Mouse (Mus musculus): ENCODE results near the gene Pnmal1. TPM values are rescaled to one million over a fixed set of nuclear protein-coding genes. Genes with fewer than 3 reads are reported as not detected.

Pnmal1 gene
- polyA plus RNA-seq, 1 experiment: not detected

DNA sequence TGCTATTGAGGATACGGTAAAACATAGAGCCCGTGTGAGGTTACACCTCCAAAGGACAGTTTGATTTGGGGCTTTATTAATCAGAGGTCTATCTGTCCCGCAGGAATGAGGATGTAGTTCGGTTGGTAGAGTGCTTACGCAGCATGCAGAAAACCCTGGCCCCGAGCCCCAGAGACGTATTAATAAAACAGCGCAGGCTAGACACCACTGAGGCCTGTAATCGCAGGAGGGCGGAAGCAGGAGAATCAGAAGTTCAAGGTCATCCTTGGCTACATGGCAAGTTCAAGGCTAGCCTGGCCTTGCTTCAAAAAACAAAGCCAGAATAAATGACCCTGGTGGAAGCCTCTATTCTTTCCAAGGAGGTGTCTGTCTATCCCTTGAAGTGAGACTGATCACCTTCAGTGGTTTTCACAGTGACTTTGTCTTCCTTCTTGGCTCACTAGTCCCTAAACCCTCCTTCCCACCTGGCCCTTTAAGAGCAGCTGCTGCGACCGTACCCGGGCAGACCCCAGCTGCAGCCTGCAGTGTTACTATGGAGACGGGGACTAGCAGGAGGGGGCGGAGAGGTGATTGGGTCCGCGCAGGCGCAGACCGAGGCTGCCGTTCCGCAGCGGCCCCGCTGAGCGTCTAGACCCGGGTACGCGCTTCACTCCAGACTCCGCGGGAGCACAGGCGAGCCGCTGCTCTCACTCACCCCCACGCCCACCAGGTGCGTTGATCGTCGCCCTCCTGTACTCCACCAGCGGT is 15.2 kb upstream of the Pnmal1 start, which contains the start of gene Pnmal2:
TSS of gene Pnmal2 (plus strand) at position 622 of the 747 bp plus-strand sequence.
- peaks cover 88% of the 10 kb centered on the region for H3K27me3 ChIP-seq (replicated peaks)
- H3K9me3 ChIP-seq: 0 out of 2 replicates have a peak, but pooled peaks cover 4% of the 10 kb centered on the region
- H3K36me3 ChIP-seq (replicated peaks; ENCODE audit: low read length): no peaks in the 10 kb centered on the region
- H3K4me3 ChIP-seq (replicated peaks): peak within 1 kb of the TSS; percentile 90
- TF ChIP-seq GATA1 (IDR thresholded peaks at IDR 0.05; ENCODE audit: borderline replicate concordance, low read length) (no peak), FLI1 (IDR thresholded peaks at IDR 0.05; ENCODE audit: low read length) (no peak)
- peaks cover 51% of the 10 kb centered on the region for H3K4me1 ChIP-seq

DNA sequence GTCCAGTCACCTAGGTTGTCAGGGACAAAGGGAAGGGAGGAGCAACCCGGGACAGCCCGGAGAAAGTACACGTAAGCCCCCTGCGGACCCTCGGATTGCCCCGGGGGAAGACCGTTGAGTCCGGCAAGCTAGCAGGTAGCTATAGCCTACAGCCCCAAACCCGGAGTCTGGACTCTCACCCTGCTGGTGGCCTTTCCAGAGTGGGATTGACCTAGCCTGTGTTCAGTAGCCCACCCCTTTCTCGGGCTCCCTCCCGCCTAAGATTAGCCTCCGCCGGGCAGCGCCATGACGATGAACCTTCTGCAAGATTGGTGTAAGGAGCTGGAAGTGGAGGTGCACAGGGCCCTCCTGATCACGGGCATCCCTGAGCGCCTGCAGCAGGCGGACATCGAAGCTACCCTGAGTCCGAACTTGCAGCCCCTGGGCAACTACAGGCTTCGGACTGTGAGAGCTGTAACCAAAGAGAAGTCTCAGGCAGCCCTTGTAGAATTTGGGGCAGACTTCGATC is 14.6 kb upstream of the Pnmal1 start:
- Histone ChIP-seq H3K4me1 (peaks cover 53% of the 10 kb centered on the region), H3K4me3 (replicated peaks) (peak overlapping the region; percentile 90), H3K36me3 (replicated peaks; ENCODE audit: low read length) (no peaks in the 10 kb centered on the region), H3K9me3 (0 out of 2 replicates have a peak, but pooled peaks cover 4% of the 10 kb centered on the region), H3K27me3 (replicated peaks) (peaks cover 92% of the 10 kb centered on the region)
- TF ChIP-seq GATA1 (IDR thresholded peaks at IDR 0.05; ENCODE audit: borderline replicate concordance, low read length) (no peak), FLI1 (IDR thresholded peaks at IDR 0.05; ENCODE audit: low read length) (no peak)

DNA sequence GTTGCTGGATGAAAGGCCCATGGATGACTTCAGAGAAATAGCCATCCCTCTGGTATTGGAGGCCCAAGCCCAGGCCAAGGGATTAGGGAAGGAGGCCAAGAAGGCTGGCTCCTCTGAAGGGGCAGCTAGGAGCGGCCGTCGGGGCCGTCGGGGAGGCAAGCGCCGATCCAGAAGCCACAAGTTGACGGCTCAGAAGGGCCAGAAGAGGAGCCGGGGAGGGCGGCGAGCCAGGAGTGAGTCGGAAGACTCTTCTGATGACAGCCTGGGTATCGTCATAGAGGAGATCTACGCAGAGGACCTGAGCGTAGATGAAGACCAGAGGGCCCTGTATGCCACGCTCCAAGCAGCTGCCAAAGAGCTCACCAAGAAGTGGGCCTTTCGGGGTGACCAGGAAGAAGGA is 14.1 kb upstream of the Pnmal1 start:
- TF ChIP-seq FLI1 (IDR thresholded peaks at IDR 0.05; ENCODE audit: low read length): no peak
- Histone ChIP-seq H3K4me3 (replicated peaks) (no peak overlapping the region), H3K27me3 (replicated peaks) (peaks cover 92% of the 10 kb centered on the region), H3K4me1 (peaks cover 53% of the 10 kb centered on the region), H3K36me3 (replicated peaks; ENCODE audit: low read length) (no peaks in the 10 kb centered on the region), H3K9me3 (0 out of 2 replicates have a peak, but pooled peaks cover 4% of the 10 kb centered on the region)

DNA sequence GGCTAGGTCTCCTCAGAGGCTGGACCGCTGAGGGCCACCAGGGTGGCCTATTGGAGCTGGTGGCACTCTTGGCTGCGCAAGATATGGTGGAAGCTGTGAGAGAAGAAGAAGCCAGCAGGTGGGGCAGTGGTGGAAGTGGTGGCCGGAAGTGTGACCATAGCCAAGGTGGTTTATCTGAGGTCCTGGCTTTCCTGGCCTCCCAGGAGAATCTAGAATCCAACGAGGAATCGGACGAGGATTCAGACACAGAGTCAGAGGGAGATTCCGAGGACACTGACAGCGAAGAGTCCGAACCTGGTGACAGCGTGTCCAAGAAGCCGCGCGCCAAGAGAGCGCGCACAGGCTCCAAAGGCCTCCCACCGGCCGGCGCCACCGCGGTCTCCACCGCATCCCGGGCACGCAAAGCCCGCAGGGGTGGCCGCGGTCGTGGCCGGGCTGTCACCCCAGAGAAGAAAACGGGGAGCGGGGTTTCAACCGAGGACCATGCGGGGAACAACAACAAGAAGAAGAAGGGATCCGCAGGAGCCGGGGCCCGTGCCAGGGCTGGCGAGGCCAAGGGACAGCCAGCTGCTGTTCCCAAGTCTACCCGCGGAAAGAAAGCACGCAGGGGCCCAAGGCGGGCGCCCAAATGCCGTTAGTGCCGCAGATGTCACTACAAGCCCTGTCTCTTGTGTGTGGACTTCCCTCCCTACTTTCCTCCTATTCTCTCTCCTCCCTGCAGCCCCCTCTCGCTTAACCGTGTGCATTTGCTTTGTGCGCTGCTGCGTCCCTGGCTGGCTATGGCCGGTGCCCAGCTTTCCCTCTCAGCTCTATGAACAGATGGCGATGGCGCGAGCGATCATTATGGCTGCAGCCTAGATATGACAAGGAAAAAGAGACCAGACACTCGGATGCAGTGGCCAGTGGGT is 12.8 kb upstream of the Pnmal1 start:
- TF ChIP-seq FLI1 (IDR thresholded peaks at IDR 0.05; ENCODE audit: low read length) (no peak), GATA1 (IDR thresholded peaks at IDR 0.05; ENCODE audit: borderline replicate concordance, low read length) (no peak)
- Histone ChIP-seq H3K9me3 (0 out of 2 replicates have a peak, but pooled peaks cover 4% of the 10 kb centered on the region), H3K4me3 (replicated peaks) (peak overlapping the region; percentile 62), H3K4me1 (peaks cover 61% of the 10 kb centered on the region), H3K36me3 (replicated peaks; ENCODE audit: low read length) (no peaks in the 10 kb centered on the region), H3K27me3 (replicated peaks) (peaks cover 84% of the 10 kb centered on the region)

DNA sequence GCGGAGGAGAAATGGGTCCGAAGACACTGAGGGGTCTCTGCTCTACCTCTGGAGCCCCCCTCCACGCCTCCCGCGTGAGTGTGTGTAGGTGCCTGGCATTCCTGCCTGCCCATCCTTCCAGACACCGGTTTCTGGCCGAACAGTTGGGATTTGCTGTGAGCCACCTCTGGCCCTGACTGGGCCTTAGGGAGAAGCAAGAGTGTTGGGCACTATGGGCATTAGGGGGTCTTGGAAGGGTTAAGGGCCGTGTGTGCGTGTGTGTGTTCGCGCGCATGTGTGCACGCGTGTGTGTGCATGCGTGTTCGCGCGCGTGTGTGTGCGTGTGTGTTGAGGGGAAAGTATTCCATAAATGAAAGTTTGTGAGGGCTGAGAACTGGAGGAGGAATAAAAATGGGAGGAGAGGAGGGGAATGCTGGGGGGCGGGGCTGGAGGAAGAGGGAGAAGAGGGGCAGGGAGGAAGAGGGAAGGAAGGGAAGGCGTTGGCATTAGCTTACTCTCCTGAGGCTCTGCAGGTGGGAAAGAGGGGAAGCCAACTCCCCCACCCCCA is 12.1 kb upstream of the Pnmal1 start:
- H3K4me3 ChIP-seq (replicated peaks): peak overlapping the region; percentile 62
- H3K9me3 ChIP-seq: 0 out of 2 replicates have a peak, but pooled peaks cover 4% of the 10 kb centered on the region
- no peaks in the 10 kb centered on the region for H3K36me3 ChIP-seq (replicated peaks; ENCODE audit: low read length)
- peaks cover 68% of the 10 kb centered on the region for H3K4me1 ChIP-seq
- TF ChIP-seq FLI1 (IDR thresholded peaks at IDR 0.05; ENCODE audit: low read length): no peak
- no peak for TF ChIP-seq GATA1 (IDR thresholded peaks at IDR 0.05; ENCODE audit: borderline replicate concordance, low read length)
- H3K27me3 ChIP-seq (replicated peaks): peaks cover 80% of the 10 kb centered on the region

DNA sequence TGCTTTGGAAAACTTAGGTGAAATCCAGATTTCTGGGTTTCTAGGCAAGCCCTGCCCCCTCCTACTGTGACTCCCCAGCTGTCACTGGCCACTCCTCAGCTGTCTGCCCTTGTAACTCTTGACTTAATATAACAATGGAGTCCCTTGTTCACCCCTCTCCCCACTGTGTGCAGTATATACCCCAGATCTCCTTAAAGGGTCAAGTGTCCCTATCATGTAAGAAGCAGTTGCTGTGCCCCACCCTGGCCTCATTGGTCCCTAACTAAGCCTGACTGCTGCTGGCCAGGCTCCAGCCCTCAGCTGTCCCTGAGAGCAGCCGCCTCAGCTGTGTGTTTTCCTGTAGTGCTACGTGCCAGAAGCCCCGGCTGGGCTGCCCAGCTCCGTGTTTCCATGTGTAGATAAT is 11.5 kb upstream of the Pnmal1 start:
- H3K4me3 ChIP-seq (replicated peaks): no peak overlapping the region
- TF ChIP-seq GATA1 (IDR thresholded peaks at IDR 0.05; ENCODE audit: borderline replicate concordance, low read length) (no peak), FLI1 (IDR thresholded peaks at IDR 0.05; ENCODE audit: low read length) (no peak)
- peaks cover 71% of the 10 kb centered on the region for H3K4me1 ChIP-seq
- H3K9me3 ChIP-seq: 0 out of 2 replicates have a peak, but pooled peaks cover 4% of the 10 kb centered on the region
- H3K36me3 ChIP-seq (replicated peaks; ENCODE audit: low read length): no peaks in the 10 kb centered on the region
- H3K27me3 ChIP-seq (replicated peaks): peaks cover 77% of the 10 kb centered on the region

DNA sequence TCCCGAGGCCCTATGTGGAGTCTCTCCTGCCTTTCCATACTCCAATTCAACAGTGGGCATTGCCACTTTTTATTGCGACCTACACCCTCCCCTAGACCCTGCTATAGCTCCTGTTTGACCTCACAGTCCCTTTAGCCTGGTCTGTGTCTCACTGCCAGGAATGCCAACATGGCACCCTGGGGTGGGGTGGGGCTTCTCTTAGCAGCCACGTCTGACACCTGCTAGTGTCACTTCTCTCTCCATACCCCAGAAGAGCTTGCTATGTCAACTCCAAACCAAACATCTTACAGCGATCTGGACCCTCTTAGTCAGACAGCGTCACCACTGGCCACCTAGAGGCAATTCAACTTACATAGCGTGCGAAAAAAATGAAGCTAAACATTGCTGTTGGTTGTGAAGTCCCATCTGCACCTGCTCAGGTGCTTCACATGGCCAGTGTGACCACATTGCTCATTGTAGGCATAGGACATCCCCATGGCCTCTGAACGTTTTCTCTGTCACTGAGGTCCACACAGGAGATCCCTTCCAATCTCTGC is 10.5 kb upstream of the Pnmal1 start:
- TF ChIP-seq GATA1 (IDR thresholded peaks at IDR 0.05; ENCODE audit: borderline replicate concordance, low read length): no peak
- TF ChIP-seq FLI1 (IDR thresholded peaks at IDR 0.05; ENCODE audit: low read length): no peak
- Histone ChIP-seq H3K4me1 (peaks cover 71% of the 10 kb centered on the region), H3K9me3 (0 out of 2 replicates have a peak, but pooled peaks cover 4% of the 10 kb centered on the region), H3K27me3 (replicated peaks) (peaks cover 66% of the 10 kb centered on the region), H3K36me3 (replicated peaks; ENCODE audit: low read length) (no peaks in the 10 kb centered on the region), H3K4me3 (replicated peaks) (no peak overlapping the region)

DNA sequence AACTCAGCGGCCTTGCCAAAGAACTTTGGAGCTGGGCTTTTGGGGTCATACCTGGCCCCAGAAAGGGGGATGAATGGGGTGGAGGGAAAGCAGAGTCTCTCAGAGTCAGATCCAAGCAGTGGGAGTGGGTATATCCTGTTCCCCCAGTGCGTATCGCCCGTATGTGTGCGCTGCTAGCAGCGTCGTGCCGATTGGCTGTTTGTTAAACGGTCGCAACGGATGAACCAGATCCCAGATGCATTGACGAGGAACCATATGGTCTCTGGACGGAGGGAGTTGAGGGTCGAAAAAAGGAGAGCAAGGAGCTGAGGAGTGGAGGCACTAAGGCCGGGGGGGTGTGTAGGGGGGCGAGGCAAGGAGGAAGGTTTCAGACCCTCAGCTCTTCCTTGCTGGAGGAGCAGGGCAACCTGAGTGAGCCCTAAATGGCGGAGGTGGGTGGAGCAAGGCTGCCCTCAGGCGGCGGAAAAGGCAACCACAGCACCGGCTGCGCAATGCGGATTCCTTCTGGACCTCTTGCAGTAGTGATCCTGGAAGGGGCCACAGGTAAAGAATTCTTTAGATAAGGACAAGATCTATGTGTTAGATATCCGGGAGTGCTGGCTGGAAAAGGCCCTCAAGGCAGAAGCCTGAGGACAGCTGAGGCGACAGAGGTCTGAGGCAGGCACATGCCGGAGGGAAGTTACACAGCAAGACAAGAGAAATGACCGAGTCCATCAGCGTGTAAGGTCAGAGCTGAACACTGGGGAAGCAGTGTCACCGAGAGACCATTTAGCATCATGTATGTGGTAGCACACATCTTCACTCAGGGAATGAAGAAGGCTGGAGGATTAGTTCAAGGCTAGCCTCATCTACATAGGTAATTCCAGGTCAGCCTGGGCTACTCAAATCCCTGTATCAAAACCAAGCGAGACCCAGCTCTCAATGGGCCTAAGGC is 9.3 kb upstream of the Pnmal1 start:
- TF ChIP-seq GATA1 (IDR thresholded peaks at IDR 0.05; ENCODE audit: borderline replicate concordance, low read length) (no peak), FLI1 (IDR thresholded peaks at IDR 0.05; ENCODE audit: low read length) (no peak)
- Histone ChIP-seq H3K4me1 (peaks cover 70% of the 10 kb centered on the region), H3K4me3 (replicated peaks) (peak overlapping the region; percentile 88), H3K27me3 (replicated peaks) (peaks cover 58% of the 10 kb centered on the region), H3K9me3 (0 out of 2 replicates have a peak, but pooled peaks cover 2% of the 10 kb centered on the region), H3K36me3 (replicated peaks; ENCODE audit: low read length) (no peaks in the 10 kb centered on the region)
